Mouse (Mus musculus) G1E-ER4 (cell line): ENCODE results near the gene Ccnk. TPM values are rescaled to one million over a fixed set of nuclear protein-coding genes. Genes with fewer than 3 reads are reported as not detected.

ENCODE experiments used
- GATA1 ChIP-seq: IDR thresholded peaks from one replicate; pipeline ENCODE4 v1.8.0; 2012; ENCODE audit warnings: low read length, inconsistent platforms
- polyA plus RNA-seq: library from polyadenylated mRNA; stranded (reverse); fragments of >175 nt; gene quantifications from 2 replicates; pipeline ENCODE4 v1.2.3, GENCODE M21; 2012

Gene Ccnk
- polyA plus RNA-seq, 1 experiment = 159 TPM

DNA sequence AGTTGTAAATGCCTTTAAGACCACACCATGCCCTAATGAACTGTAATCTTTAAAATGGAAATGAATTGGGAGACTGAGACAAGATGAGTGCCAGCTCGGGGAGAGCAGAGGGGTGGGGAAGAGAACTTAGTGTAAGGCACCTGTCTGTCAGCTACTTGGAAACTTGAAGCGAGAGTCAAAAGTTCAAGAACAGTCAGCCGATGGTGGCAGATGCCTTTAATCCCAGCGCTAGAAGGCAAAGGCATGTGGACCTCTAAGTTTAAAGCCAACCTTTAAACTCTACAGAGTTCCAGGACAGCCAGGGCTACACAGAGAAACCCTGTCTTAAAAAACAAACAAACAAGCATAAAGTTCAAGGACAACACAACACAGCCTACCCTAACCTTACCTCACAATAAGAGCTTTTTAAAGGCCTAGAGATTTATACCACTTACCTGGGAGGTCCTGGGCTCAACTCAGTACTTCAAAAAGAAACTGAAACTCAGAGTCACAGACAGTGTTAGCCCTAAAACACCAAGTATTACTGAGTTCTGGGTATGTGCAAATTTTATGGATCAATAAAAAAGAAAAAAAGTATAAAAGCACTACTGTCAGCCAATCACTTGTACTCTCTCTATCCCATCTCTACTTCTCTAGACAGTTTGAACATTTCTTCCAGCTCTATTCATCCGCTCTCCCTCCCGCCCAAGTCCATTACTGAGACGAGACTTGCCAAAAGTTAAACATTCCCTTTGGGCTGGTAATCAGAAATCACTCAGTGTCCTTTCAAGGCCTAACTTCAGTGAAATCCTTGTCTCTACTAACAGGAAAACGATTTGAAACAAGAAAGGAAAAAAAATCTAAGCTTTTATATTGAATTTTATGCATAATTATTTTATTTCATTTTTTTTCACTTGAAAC is 4.5 kb upstream of the Ccnk start:
- TF ChIP-seq GATA1 = no peak

DNA sequence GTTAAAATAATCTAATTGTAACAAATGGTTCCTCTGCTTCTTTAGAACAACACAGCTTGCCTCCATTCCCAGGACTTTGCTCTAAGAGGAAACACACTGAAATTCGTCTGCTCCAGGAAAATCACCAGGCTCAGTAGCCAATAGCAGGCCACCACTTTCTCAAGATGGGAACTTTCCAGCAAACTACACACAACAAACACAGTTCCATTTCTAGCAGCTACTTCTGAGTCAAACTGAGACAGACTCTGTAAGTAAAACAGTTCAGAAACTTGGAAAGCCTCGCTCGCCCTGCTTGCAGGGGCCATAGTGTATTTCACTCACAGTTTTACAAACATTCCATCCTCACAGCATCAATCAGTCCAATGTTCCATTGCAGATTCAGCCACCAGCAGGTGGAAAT is 3.0 kb upstream of the Ccnk start:
- TF ChIP-seq GATA1 = no peak

DNA sequence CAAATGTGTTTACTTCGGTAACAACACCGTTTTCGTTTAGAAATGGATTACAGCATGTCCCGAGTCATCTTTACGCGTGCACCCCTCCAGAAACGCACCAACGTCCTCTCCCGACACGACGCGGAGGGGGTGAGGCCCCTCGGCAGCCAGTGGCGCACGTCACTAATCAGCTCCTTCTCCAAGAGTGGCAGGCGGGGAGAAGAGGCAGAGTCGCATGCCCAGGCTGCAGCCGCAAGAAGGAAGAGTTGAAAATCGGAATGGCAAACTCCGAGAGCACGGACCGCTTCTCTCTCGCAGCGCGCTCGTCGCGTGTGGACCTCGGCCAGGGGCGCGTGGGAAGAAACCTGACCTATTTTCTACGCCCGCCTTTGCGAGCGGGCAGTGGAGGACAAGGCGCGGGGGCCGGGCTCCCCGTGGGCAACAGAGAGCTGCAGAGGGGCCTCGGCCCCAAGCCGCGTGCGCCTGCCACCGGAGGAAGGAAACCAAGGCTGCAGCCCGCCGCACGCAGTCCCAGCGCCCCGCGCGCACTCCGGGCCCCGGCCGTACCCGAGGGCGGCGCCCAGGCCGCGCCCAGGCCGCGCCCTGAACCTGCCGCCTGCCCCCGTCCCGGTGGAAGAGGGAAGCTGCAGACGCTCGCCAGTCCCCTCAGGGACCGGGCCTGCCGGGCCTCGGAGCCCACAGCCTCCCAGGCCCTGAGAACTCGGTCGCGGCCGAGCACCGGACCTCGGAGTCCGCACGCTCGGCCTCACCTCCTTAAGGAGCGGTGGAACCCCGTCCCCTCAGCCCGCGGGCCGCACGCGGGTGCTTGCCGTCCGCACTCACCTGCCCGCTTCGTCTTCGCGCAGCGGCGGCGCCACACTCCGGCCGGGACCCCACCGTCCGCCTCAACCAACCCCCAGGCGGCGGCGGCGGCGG is 791 bp upstream of the Ccnk start:
- no peak for TF ChIP-seq GATA1

DNA sequence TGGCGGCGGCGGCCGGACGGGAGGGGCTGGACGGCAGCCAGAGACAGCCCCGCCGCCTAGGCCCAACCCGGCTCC is 296 bp upstream of the Ccnk start, which contains the start of gene Setd3:
Gene Setd3 (minus strand): TSS at position 69 of the 75 bp plus-strand sequence.
- no peak for TF ChIP-seq GATA1

DNA sequence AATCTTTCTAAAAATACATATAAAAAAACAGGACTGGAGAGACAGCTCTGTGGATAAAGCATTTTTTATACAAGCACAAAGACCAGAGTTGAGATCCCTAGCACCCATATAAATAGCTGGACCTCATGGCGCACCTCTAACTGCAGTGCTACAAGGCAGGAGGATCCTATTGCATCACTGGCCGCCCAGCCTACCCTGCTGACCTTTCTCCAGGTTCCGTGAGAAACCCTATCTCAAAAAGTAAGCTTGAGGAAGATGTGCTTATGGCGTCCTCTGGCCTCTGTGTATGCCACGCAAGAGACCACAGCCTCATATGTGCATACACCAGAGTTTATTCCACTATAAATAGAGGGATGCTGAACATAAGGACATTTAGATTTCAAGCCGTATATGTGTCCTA is 2.3 kb downstream of the Ccnk start:
- no peak for TF ChIP-seq GATA1

DNA sequence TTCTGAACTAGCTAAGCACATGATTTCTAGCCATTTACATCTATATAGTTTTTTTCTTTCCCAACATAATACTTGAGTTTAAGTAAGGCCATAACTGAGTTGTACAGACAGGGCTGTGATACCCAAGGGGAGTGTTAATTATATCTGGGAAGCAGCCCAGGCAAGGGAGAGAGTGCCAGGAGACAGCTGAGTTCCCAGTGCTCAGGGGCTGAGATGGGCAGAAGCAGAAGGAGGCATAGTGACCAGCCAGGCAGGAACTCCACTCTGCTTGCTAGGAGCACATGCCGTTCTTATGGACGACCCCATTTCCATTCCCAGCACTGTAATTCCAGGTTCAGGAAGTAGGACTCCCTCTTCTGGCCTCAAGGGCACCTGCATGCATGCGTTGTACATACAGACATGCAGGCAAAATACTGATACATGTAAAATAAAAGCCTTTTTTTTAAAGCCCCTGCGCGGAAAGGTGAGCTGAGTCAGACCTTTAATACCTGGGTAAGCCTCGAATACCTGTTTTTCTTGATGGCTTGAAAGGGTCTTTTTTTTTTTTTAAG is 8.2 kb downstream of the Ccnk start:
- TF ChIP-seq GATA1 = no peak

DNA sequence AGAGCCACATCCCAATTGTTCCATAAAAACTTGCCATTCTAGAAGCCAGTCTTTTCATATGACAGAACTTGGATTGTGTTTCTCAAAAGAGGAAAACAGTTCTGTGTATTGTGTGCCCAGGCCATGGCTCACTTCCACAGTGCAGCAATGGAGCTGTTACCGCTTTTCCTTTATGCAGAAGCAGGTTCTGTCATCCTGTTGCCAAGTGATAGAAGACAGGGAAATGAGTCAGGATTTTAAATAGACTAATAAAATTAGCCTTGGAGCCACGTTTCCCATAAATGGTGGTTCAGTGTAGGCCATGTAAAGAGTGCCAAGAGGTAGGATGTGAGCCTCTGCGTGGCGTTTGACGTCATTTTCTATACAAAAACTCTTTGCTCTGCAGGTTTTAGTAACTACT is 14.5 kb downstream of the Ccnk start:
- no peak for TF ChIP-seq GATA1

DNA sequence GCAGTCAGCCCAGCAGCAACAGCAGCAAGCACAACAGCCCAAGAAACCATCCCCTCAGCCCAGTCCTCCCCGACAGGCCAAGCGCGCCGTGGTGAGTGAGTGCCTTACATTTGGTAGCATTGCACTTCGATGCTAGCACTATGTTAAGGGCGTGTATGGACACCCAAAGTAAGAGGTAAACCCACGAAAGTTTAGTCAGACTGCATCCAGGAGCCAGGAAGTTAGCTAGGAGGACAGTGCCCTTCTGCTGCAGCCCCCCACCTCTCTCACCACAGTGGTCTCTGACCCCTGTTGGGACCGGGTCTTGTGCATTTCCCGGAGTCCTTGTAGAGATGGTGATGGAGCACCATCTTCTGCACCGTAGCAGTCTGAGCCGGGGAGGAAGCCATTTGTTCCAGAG is 16.4 kb downstream of the Ccnk start:
- no peak for TF ChIP-seq GATA1

DNA sequence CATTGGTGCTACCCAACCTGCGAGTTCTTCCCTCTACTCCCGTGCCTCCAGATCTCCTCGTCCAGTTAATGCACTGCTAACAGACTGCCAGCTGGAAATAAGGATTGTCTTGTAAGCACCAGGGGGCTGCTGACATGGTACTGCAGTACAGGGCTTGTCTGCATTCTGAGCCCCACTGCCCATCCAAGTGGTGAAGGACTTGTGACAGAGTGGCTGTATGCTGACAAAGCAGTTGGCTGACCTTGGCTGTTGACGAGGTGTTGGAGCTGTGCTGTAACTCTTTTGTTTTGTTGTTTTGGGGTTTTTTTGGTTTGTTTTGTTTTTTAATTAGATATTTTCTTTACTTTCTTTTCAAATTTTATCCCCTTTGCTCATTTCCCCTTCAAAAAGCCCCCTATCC is 19.1 kb downstream of the Ccnk start:
- TF ChIP-seq GATA1 = no peak

DNA sequence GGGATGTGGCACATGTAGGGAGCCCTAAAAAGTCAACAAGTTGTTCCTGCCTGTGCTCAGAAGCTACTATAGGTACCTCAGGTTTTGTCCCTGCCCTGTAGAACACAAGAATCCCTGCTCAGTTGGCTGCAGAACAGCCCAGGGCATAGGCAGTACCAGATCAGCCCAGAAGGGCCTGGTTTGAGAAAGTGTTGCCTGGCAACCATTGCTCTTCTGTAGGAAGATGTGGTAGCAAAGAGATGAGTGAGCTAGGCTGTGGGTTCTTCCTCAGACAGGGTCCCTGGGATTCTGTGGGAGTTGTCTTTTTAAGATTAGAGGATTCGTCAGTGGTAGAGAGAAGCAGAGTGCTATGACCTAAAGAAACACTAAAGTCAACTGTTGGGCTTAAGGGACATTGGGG is 20.7 kb downstream of the Ccnk start:
- no peak for TF ChIP-seq GATA1

DNA sequence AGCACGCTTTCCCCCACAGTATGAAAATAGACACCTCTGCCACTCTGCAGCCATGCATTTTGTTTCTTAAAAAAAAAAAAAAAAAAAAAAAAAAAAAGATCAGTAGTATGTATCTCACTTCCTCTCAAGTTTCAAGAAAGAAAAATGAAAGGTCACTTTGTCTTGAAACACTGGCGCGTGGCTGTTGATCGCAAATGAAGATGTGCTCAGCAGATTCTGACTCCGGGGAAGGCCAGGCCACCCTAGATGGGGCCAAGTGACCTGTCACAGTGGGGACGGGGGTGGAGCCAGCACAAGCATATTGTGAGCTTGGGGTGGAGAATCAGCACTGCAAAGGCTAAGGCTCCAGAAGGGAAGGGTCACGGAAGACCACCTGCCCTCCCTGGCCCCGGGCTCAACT is 24.5 kb downstream of the Ccnk start:
- no peak for TF ChIP-seq GATA1

DNA sequence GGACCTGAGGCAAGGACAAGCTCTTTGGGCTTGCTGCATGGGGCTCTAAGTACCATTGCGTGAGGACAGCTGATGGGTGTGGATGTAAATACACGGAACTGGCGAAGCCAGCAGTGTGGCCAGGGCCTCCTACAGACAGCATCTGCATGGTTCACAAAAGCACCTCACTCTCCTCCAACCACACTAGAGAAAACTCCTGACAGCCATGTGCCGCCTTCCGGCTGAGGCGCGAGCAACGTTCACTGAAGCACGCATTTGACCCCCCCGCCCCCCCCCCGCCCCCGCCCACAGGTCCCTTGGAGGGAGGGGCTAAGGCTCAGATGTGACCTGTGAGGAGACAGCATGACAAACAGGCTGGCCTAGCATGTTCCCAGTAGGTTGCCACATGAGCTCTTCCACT is 25.6 kb downstream of the Ccnk start:
- TF ChIP-seq GATA1 = no peak

DNA sequence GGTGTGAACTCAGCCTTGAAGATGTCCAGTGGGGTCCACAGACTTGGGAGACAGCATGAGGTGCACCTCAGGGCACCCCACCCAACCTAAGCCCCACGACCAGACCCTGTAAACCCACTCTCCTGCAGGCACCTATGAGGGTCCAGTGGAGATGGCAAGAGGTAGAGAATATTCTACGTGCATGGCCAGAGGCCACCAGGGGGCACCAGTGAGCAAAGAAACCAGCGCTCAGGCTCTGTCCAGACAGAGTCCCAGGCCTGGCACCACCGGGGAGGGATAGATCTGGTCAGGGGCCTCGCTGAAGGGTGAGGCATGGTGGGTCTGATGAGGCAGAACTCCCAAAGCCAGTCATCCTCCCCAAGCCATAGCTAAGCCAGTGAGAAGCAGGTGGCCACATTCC is 27.3 kb downstream of the Ccnk start:
- no peak for TF ChIP-seq GATA1

DNA sequence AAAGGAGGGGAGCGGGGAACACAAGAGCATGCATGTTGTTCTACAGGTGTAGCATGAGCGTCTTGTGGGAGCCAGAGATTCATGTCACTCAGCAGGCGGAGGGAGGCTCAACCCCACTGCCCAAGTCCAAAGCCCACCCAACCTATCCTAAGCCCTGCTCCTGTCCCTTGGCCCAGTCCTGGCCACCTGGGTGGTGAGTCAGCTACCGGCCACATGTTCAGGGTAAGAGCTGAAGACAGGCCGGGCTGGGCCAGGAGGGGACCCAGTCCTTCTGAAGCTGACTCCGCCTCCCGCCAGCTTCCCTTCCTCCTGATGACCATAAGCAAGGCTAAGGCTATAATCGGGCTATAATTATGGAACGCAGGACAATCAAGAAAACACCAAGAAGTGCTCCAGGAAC is 28.8 kb downstream of the Ccnk start:
- no peak for TF ChIP-seq GATA1

DNA sequence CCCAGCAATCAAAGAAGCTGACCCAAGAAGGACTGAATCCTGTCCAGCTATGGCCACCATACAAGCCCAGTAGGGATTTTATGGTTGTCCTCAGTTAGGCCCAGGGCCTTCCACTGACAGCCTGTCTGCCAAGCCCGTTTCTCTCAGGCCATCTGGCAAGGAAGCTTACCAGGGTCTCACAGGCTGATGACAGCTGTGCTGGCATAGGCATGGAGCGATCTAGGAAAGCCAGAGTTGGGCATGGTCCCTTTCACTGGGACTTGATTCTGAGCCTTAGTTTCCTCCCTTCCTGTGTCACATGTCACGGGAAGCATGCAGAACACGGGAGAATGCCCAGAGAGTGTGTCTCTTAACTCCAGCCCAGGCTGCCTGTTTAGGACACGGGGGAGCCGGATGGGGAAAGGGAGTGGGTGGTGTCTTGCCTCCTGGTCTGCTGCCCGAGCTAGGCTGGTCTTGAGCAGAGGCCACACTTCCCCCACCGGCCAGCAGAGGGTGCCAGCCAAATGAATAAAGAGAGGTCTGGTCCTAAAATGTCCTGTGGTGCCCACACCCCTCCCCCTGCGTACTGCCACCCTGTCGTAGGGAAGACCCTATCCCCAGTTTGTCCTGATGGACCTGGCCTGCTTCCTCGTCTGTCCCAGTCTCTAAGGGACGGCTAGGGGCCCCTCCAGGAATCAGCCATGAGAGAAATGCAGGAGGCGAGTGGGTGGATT is 29.5 kb downstream of the Ccnk start:
- TF ChIP-seq GATA1 = no peak

DNA sequence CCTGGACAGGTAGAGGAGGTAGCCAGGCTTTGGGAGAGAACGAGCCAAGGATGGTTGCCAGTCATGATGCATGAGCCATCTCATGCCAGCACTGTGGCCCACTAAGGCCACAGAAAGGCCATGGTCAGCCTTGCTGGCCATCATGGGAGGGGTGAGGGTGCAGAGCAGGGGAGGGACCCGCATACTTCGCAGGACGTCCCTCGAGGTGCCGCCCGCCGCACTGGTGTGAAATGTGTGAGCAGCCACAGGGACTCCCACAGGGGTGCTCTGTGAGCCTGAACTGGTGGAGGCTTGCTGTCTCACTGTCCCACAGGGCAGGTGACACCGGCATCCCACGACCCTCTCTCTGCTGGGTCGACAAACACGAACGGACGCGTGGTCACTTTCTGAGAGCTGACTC is 31.2 kb downstream of the Ccnk start:
- no peak for TF ChIP-seq GATA1
